Mouse (Mus musculus) heart, adult 11 months (tissue): ENCODE measurements around the gene Tpcn2.

Source experiments
- DNase-seq: peaks from one replicate; pipeline ENCODE4 v3.0.0; 2022

Gene Tpcn2

DNA sequence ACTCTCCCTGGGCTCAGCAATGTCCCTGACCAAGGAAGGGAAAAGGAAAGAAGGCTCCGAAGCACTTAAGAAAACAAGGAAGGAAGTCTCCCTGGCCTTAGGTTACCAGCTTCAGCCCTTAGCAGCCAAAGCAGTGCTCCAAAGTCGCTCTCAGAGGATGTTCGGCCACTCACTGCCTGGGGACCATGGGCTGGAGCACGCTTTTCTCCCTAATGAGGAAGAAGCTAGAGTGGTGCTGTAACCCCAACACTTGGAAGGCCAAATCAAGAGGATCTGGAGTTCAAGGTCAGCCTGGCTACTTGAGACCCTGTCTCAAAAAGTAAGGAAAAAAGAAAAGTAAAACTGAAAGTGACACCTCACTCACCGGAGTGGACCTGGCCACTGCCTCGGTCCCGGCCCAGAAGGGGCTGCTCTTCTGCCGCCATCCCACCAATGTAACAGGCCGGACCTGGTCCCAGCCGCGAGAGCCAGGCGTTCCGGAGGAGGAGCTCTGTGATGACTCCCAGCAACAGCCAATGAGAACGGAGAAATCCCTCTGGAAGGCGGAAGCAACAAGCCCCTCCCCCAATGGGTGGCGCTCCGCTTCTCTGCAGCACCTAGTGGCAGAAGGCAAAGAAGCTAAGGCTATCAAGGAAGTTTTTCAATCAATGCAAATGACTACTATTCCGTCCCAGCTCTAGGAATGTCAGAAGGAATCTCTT is at the start of gene Tpcn2:
Gene Tpcn2 (minus strand): TSS at position 525 of the 701 bp plus-strand sequence.
- DNase-seq = peak; percentile 99

GRCm38 (mm10) chr7:145332376-145333041 is 48.7 kb upstream of the Tpcn2 start:
- DNase-seq = peak; percentile 92

DNA sequence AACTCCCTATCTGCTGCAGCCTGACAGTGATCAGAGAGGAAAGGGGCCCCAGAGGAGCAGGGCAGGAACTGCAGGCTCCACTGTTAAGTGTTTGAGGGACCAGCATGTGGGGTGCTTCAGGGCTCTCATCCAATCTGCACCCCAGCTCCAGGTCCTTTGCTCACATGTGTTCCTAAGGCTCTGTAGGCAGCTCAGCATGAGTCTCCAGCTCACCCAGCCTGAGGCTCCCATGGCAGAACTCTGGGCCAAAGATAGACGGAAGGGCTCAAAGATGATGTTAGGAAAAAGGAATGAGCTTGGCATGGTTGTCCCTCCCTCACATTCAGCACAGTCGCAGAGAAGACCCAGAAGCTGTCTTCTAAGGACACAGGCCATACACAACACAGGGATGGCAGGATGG is 46.8 kb upstream of the Tpcn2 start:
- DNase-seq = peak; percentile 86

DNA sequence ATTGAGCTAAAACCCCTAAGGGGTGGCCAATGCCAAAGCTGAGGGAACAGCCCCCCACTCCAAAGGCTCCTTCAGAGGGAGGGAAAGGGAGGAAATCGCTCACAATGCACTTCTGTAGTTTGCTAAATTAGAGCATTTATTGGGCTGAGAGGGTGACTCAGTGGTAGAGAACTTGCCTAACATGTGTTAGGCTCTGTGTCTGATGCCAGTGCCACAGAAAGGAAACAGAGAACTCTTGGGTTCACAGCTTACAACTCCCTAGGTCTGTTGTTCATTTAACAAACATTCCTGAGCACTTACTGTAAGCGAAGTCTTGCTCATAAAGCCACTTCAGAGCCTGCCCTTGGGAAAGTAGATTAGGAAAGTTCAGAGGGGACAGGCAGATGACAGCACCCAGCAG is 46.2 kb upstream of the Tpcn2 start:
- DNase-seq = peak; percentile 81

GRCm38 (mm10) chr7:145325697-145326096 is 41.9 kb upstream of the Tpcn2 start:
- peak; percentile 83 for DNase-seq

DNA sequence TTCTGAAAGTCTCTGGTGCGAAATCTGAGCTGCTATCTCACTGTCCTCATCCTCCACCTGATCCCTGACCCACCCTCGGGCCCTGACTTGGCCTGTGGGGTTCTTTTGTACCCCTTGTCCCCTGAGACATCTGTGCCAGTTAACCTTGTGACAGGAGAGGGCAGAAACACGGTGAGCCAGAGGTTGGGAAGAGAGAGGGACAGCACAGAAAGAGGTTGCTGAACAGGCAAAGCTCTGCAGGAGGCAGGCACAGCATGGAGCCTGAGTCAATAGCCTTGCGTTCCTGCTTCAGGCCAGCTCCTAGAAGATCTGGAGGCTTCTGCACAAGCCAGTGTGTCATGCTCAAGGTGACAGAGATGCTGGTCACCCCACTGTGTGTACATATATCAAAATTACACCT is 39.8 kb upstream of the Tpcn2 start:
- DNase-seq = peak; percentile 79

- DNase-seq = no peak
Observed at GRCm38 (mm10) chr7:145319481-145319880, 35.7 kb upstream of the Tpcn2 start.

GRCm38 (mm10) chr7:145317522-145317921 is 33.7 kb upstream of the Tpcn2 start:
- DNase-seq = peak; percentile 81

DNA sequence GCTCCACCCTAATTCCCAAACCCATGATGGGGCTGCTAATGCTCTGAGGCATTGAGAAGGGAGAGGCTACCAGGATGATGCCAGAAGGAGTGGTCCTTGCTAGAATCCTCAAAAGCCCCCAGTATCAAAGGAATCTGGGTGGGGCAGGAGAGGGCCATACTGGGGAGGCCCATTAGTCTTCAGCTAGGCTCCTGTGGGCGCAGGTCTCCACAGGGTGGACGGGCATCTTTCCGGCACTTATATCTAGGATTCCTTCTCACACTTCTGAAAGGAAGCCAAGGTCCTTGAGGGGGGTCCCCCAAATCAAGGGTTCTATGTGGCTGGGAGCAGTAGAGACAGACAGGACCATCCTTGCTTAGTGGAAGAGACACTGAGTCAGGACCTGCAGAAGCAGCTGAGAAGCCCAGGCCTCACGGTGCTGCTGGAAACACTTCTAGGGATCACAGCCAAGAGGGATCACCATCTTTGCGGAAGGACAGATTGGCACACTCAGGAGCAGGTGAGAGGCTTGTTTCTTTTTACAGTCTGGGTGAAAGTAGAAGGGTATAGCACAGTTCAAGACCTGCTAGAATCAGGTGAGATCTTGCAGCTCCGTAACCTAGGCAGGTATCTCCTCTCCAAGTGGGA is 31.1 kb upstream of the Tpcn2 start, which contains the start of gene Mrgprd:
Gene Mrgprd (plus strand): TSS at position 51 of the 627 bp plus-strand sequence.
- peak; percentile 75 for DNase-seq

GRCm38 (mm10) chr7:145312137-145312536 is 28.3 kb upstream of the Tpcn2 start:
- DNase-seq = no peak

- DNase-seq = no peak
Observed at GRCm38 (mm10) chr7:145310526-145310925, 26.7 kb upstream of the Tpcn2 start.

GRCm38 (mm10) chr7:145309877-145310276 is 26.1 kb upstream of the Tpcn2 start:
- peak; percentile 77 for DNase-seq

DNA sequence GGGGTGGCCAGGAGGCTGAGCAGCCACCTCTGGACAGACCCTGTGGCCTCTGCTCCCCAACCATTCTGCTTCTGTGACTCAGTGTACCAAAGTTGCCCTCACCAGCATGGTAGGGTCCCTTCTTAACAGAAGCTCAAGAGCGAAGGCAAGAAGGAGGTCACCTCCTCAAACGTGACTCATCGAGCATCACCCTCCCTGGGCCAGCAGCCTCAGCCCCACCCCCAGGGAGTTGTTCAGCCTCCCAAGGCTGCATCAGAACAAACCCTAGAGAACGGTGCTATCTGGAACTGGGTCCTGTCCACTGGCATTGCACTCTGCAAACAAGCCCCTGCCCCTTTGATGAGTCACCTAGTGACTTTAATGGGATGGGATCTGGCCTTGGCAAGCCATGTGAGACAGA is 25.1 kb upstream of the Tpcn2 start:
- DNase-seq = peak; percentile 92

DNA sequence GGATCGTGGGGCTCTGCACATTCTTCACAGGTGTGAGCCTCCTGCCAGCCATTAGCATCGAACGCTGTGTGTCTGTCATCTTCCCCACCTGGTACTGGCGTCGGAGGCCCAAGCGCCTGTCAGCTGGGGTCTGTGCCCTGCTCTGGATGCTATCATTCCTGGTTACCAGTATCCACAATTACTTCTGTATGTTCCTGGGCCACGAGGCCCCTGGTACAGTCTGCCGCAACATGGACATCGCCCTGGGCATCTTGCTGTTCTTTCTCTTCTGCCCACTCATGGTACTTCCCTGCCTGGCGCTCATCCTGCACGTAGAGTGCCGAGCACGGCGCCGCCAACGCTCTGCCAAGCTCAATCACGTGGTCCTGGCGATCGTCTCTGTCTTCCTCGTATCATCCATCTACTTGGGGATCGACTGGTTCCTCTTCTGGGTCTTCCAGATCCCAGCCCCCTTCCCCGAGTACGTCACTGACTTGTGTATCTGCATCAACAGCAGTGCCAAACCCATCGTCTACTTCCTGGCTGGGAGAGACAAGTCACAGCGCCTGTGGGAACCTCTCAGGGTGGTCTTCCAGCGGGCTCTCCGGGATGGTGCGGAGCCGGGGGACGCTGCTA is 24.4 kb upstream of the Tpcn2 start:
- peak; percentile 92 for DNase-seq

DNA sequence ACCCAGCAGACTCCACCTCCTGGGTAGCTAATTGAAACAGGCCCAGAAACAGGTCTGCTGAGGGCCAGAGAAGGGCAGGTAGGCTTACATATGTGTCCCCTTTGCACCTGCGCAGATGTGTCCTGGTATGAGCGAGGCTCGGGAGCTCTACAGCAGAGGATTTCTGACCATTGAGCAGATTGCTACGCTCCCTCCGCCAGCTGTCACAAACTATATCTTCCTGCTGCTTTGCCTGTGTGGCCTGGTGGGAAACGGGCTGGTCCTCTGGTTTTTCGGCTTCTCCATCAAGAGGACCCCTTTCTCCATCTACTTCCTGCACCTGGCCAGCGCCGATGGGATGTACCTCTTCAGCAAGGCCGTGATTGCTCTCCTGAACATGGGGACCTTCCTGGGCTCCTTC is 23.8 kb upstream of the Tpcn2 start:
- peak; percentile 89 for DNase-seq

DNA sequence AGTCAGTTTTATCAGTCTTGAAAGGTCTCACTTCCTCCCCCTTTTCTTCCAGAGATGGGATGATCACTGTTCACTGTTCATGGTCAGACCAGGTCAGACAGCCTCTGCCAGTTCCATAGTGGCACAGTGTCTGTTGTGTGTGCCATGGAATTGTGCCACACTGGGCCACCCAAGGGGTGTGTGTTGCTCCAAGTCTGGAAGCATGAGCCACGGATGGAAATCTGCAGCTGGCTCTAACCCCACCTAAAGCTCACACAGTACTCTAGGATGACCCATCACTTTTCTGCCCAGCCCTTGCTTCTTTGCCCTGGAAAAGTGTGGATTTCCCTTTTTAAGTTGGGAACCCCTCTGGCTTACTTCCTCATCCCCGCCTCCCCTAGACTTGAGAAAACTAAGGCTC is 20.3 kb upstream of the Tpcn2 start:
- peak; percentile 80 for DNase-seq

GRCm38 (mm10) chr7:145302488-145303285 is 18.9 kb upstream of the Tpcn2 start:
- peak; percentile 99 for DNase-seq

GRCm38 (mm10) chr7:145301341-145302005 is 17.7 kb upstream of the Tpcn2 start:
- DNase-seq = peak; percentile 95

DNA sequence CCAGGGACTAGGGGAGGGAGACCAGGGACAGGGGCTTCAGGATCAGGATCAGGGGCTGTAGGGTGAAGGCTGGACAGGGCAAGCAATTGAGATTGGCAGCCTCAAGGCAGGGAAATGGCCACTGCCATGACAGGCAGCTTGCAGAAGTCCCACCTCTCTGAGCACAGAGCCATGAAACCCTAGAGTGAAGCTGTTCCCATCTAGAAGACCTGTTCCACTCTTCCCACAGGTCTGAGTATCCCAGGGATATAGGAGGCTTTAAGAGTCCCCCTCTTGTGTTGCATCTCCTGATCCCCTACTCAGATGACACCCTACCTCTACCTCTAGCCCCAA is 17.2 kb upstream of the Tpcn2 start:
- no peak for DNase-seq

DNA sequence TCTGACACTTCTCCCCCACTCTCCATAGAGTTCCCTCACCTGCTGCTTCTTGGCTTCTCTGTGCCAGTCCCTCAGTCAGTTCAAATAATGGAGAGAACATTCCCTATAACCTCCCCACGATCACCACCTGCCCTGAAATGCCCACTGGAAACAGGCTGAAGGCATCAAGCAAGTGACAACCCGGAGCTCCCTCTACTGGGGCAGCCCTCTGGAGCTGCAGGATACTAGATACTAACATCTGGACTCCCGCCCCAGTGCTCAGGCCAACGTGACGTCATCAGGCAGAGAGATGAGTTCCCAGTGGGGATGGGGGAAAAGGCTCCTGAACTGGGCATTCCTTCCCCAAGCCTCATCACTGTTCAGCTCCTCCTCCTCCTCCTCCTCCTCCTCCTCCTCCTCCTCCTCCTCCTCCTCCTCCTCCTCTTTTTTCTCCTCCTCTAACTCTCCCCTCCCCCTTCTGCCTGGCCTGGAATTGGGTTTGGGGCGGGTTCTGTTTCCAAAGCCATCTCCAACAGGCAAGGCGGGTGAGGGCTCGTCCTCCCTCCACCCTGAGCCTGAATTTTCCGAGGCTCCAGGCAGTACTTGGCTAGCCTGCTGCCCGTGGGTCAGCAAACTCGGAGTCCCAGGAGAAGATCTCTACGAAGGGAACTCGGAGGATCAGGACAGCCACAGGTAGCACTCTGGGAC is 16.7 kb upstream of the Tpcn2 start, which contains the start of gene Mrgprf:
Gene Mrgprf (plus strand): TSS at position 508 of the 687 bp plus-strand sequence.
- DNase-seq = peak; percentile 99

DNA sequence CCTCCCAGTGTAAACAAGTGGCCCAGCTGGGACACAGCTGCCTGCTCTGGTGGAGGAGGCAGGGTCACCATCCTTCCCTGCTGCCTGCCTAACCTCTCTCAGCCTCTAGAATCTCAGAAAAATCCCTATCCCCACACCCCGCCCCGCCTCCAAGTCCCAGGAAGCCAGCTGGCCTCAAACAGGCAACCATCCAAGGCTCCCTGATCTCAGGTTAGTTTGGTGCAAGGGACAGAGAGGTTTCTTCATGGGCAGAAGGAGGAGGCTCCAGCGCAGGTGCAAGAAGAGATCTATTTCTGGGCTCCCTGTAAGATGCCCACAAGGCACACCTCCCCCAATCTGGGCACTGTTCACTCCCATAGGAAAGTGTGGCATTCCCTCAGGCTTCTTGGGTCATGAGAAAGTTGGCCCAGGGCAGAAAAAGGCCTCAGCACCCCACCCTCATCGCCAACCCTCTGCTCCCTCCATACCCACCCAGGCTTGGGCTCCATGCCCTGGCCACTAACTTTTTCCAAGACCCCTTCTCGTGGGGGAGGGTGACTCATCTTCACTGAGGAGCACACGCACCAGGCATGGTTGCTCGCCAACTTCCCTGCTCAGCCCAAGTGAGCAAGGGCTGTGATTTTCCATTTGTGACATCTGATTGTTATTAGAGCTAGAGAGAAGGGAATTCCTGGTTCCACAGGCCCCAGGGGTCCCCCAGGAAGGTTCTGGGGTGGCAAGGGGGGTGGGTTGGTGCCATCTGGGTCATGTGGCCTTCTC is 15.9 kb upstream of the Tpcn2 start:
- peak; percentile 98 for DNase-seq
